Mouse (Mus musculus): ENCODE results near the gene Tmx4. TPM values are rescaled to one million over a fixed set of nuclear protein-coding genes. Genes with fewer than 3 reads are reported as not detected.

Gene Tmx4
- polyA plus RNA-seq, 1 experiment from 2014 or later = 23.6 TPM

DNA sequence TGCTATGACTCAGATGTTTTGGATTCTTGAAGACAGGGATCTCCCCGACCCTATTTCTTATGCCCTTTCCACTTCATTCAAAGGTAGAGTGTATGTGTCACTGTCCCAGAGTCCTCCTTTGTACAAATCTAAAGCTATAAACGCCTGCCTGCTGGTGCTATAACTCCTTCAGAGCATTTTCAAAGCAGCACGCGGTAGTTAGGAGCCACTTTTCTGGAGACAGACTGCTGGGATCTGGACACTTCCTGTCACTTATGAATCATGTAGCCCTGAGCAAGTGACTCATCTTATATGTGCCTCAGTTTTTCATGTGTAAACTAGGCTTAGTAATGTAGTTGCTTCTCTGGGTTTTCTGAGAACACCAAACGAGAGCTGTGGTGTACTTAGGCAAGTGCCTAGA is 98.8 kb downstream of the Tmx4 start:
- Histone ChIP-seq H3K4me3 (no peak overlapping the region), H3K36me3 (no peaks in the 10 kb centered on the region), H3K4me1 (peaks cover 7% of the 10 kb centered on the region; the same call in 1 of the 2 replicates), H3K27ac (replicated peaks) (no peak overlapping the region), H3K27me3 (ENCODE audit: low read depth, poor library complexity, severe bottlenecking) (no peaks in the 10 kb centered on the region), H3K9me3 (replicated peaks) (no peaks in the 10 kb centered on the region)
- DNase-seq (ENCODE audit: low spot score) = no peak
- WGBS = 85% methylated on average over 5 of the region's 5 CpGs

- H3K27me3 ChIP-seq (ENCODE audit: low read depth, poor library complexity, severe bottlenecking) = no peaks in the 10 kb centered on the region
- H3K4me3 ChIP-seq = no peak overlapping the region
- no peaks in the 10 kb centered on the region for H3K9me3 ChIP-seq (replicated peaks)
- H3K4me1 ChIP-seq = peaks cover 7% of the 10 kb centered on the region; the same call in 1 of the 2 replicates
- H3K36me3 ChIP-seq = no peaks in the 10 kb centered on the region
- DNase-seq (ENCODE audit: low spot score) = no peak
- 91% methylated on average over 8 of the region's 8 CpGs for WGBS
- H3K27ac ChIP-seq (replicated peaks) = no peak overlapping the region
Observed at GRCm38 (mm10) chr2:134544321-134545065, 99.5 kb downstream of the Tmx4 start.

Other genes starting within 250 kb of the Tmx4 start
- not detected in 2 replicates for gene Hao1, start 89.8 kb downstream of the Tmx4 start, polyA plus RNA-seq (2016; fragmentation: Nextera tagmentation; extraction: Ambion mirVana)
- 4.8 and 6.1 TPM in 2 replicates for gene Plcb1, start 141.9 kb upstream of the Tmx4 start, polyA plus RNA-seq (2016; fragmentation: Nextera tagmentation; extraction: Ambion mirVana)

Data from midbrain, embryonic 10.5 days (tissue).